Mouse (Mus musculus): Measurements from ENCODE around the gene Eif1ax. TPM values are rescaled to one million over a fixed set of nuclear protein-coding genes. Genes with fewer than 3 reads are reported as not detected.
A peak's percentile ranks its signal among the peaks of the same experiment; 100 is the strongest.
"Not testable (repeated sequence)": the region's sequence is repeated elsewhere in the genome, so short reads cannot be mapped to it uniquely, and the experiment has no call there.

The Eif1ax gene
- polyA plus RNA-seq (2015; fragmentation: Nextera tagmentation; extraction: Ambion mirVana) = 100.0 and 103 TPM in 2 replicates

DNA sequence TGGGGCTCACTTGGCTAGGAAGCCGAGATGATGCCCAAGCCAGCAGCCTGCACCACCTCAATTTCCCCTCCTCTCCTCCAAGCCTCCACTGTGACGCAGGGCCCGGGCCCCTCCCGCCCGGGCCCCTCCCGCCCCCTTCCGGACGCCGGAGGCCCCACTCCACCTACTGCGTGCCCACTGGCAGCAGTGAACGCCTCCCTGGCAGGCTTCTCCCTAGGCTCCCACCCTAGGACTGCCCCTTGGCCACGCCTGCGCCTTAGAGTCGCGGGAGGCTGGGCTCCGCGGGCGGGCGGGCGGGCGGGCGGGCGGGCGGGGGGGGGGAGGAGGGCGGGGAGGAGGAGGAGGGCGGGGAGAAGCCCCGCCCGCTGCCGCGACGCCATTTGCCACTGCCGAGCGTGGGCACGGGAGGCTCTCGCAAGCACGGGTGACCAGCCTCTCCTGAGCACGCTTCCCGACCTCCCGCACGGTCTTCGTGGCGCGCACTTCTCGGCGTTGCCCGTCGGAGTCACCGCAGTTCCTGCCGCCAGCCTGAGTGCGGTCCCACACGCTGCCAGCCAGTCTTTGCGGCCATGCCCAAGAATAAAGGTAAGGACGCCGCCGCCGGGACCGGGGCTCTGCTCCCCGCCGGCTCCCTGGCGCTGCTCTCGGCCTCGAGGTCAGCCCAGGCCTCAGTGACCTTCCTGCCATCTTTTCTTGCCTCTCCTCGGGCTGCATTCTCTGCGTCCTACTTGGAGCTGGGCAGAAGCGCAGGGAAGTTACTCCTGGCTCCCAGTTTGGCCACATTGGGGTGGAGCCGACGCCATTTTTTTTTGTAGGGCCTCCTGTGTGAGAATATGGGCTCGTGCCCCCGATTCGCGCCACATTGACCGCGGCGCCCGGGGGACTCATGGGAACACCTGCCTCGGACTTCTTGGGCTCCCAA is at the start of gene Eif1ax:
TSS of gene Eif1ax (plus strand) at position 348 of the 922 bp plus-strand sequence.
- Histone ChIP-seq H3K27me3 (no peaks in the 10 kb centered on the region), H3K36me3 (no peaks in the 10 kb centered on the region), H3K4me1 (replicated peaks) (peaks cover 12% of the 10 kb centered on the region), H3K4me2 (peak within 1 kb of the TSS; percentile 57), H3K4me3 (peak within 1 kb of the TSS; percentile 72), H3K9me3 (no peaks in the 10 kb centered on the region), H3K27ac (replicated peaks) (peak within 1 kb of the TSS; percentile 86), H3K9ac (peak within 1 kb of the TSS; percentile 60)
- peak; percentile 96 for ATAC-seq (ENCODE audit: low FRiP score, low read depth)
- 34% methylated on average over 55 of the region's 76 CpGs for WGBS

DNA sequence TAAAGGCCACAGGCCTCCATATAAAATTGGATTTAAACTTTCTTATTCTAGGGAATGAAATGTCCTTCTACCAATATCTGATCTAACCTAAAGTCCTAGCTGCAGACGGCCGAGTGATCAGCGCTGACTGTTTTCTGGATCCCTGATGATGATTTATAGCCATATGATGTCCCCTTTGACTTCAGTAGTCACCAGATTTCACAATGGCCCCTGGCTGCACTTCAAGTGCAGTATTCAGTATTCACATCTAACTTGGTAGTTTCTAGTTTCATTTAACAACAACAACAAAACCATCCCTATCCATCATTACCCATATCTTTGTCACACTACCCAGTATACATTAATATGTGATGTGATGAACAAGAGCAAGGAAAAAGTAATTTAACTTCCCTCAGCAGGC is 7.5 kb upstream of the Eif1ax start:
- no peak overlapping the region for H3K27ac ChIP-seq (replicated peaks)
- WGBS = 89% methylated on average over 3 of the region's 3 CpGs

DNA sequence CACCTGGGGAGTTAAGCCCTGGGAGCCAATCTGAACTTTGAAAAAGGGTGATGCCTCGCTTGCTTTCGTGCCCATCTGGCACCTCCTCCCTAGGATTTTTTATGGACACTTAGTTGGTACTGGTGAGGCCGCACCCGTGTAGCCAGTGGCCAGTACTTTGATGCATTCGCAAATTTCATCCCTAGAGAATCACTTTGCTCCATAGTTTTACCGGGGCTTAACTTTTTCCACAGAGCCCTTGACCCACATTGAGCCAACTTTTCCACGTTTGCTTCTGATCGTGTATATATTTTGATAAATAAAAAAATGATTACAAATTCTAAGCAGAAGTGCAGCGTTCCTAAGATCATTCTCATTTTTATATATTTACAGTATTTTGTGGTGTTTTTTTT is 771 bp downstream of the Eif1ax start:
- H3K4me1 ChIP-seq (replicated peaks) = peaks cover 12% of the 10 kb centered on the region
- peak overlapping the region; percentile 72 for H3K4me3 ChIP-seq
- H3K9ac ChIP-seq = peak overlapping the region; percentile 60
- no peaks in the 10 kb centered on the region for H3K27me3 ChIP-seq
- no peaks in the 10 kb centered on the region for H3K36me3 ChIP-seq
- H3K4me2 ChIP-seq = peak overlapping the region; percentile 57
- no peak for ATAC-seq (ENCODE audit: low FRiP score, low read depth)
- no peaks in the 10 kb centered on the region for H3K9me3 ChIP-seq
- 25% methylated on average over 9 of the region's 9 CpGs for WGBS
- H3K27ac ChIP-seq (replicated peaks) = peak overlapping the region; percentile 86

More for the DNA sequence above, 7.5 kb upstream of the Eif1ax start:
- no peaks in the 10 kb centered on the region for H3K27me3 ChIP-seq
- ATAC-seq (ENCODE audit: low FRiP score, low read depth) = no peak
- no peaks in the 10 kb centered on the region for H3K4me1 ChIP-seq (replicated peaks)
- H3K36me3 ChIP-seq = 0 out of 2 replicates have a peak, but pooled peaks cover 3% of the 10 kb centered on the region
- H3K9me3 ChIP-seq = no peaks in the 10 kb centered on the region
- H3K9ac ChIP-seq = no peak overlapping the region
- H3K4me3 ChIP-seq = no peak overlapping the region
- no peak overlapping the region for H3K4me2 ChIP-seq

DNA sequence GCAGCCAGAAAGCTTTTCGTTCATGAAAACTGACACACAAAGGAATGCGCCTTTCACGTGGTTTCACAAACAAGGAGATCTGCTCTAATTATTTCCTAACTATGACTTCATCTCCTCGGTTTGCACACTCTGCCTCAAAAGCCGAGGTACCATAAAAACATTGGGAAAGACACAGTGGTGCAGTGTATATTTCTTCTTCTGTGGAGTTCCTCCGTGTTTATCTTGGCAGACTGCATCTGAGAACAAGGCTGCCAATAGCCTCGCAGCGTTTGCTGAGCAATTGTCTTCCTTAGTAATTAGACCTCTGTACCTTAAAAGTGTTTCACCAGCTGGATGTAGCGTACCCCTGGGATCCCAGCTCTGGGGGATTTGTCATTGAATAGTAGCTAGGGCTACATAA is 15.1 kb downstream of the Eif1ax start:
- Histone ChIP-seq H3K4me1 (replicated peaks) (no peaks in the 10 kb centered on the region), H3K36me3 (0 out of 2 replicates have a peak, but pooled peaks cover 3% of the 10 kb centered on the region), H3K27ac (replicated peaks) (no peak overlapping the region), H3K4me2 (no peak overlapping the region), H3K4me3 (no peak overlapping the region), H3K9me3 (no peaks in the 10 kb centered on the region), H3K9ac (no peak overlapping the region), H3K27me3 (no peaks in the 10 kb centered on the region)
- WGBS = 75% methylated on average over 9 of the region's 9 CpGs
- no peak for ATAC-seq (ENCODE audit: low FRiP score, low read depth)

DNA sequence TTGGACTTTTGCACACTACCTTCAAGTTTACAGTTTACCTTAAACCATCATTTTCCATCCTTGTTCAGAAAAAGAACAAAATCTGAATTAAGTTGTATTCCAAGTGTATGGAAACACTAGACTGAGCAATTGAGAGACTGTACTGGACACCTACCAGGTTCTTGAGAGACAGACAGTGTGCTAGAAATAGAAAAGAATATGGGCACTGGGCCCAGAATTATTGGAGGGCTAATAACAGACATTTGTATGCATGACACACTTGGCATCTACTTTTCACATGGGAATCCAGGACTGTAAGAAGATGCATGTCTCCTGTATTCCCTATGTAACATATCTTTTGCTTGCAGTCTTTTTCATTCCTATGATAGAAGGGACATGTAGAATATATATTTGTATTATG is 17.0 kb downstream of the Eif1ax start:
- H3K4me1 ChIP-seq (replicated peaks) = no peaks in the 10 kb centered on the region
- H3K4me3 ChIP-seq = no peak overlapping the region
- no peak for ATAC-seq (ENCODE audit: low FRiP score, low read depth)
- H3K9me3 ChIP-seq = no peaks in the 10 kb centered on the region
- H3K27me3 ChIP-seq = no peaks in the 10 kb centered on the region
- no peak overlapping the region for H3K4me2 ChIP-seq
- 0 out of 2 replicates have a peak, but pooled peaks cover 3% of the 10 kb centered on the region for H3K36me3 ChIP-seq
- H3K9ac ChIP-seq = no peak overlapping the region
- H3K27ac ChIP-seq (replicated peaks) = no peak overlapping the region

DNA sequence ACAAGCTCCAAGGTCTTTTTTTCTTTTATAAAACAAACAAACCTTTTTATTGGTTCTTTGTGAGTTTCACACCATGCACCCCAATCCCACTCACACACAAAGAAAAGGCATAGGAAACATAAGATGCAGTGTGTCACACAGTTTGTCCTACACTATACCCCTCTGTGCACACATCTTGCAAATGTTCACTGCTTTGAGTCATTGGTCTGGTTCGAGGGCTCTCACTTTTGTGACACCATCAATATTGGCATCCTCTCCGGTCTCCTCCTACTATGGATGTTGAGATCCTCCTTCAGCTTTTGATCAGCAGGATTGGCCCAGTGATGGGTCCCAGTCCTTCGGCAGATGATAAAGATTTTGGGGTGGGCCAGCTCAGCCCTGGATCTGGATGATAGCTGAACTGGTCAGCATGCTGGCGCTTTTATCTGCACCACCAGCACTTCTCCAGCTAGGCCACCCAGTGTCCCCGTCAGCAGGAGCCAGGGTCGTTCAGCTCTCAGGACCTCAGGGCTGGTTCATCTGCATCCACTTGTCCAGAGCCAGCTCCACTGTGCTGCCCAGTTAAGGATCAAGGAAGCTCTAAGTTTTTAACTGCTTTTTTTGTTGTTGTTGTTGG is 18.5 kb downstream of the Eif1ax start:
- no peak overlapping the region for H3K27ac ChIP-seq (replicated peaks)
- ATAC-seq (ENCODE audit: low FRiP score, low read depth) = no peak
- H3K9me3 ChIP-seq = no peaks in the 10 kb centered on the region
- 79% methylated on average over 6 of the region's 6 CpGs for WGBS
- H3K4me1 ChIP-seq (replicated peaks) = no peaks in the 10 kb centered on the region
- H3K27me3 ChIP-seq = no peaks in the 10 kb centered on the region
- no peak overlapping the region for H3K9ac ChIP-seq
- no peak overlapping the region for H3K4me3 ChIP-seq
- no peak overlapping the region for H3K4me2 ChIP-seq
- 0 out of 2 replicates have a peak, but pooled peaks cover 3% of the 10 kb centered on the region for H3K36me3 ChIP-seq

DNA sequence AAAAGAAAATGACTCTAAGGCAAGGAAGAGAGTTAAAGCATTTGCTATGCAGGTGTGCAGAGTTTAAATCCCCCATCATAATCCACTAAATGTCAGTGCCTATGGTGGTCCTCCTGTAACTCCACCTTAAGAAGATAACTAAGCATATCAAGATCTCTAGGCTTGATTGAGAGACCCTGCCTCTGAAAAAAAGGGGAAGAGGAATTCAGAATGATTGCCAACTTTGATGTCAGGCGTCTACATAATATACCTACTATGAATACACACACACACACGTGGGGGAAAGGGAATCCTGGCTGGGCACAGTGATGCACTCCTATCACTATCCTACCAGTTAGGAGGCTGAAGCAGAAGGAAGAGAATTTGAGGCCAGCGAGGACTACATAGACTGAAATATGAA is 19.3 kb downstream of the Eif1ax start:
- no peak overlapping the region for H3K4me2 ChIP-seq
- no peak for ATAC-seq (ENCODE audit: low FRiP score, low read depth)
- H3K27ac ChIP-seq (replicated peaks) = no peak overlapping the region
- no peaks in the 10 kb centered on the region for H3K36me3 ChIP-seq
- no peaks in the 10 kb centered on the region for H3K27me3 ChIP-seq
- H3K4me3 ChIP-seq = no peak overlapping the region
- H3K4me1 ChIP-seq (replicated peaks) = no peaks in the 10 kb centered on the region
- H3K9ac ChIP-seq = no peak overlapping the region
- no peaks in the 10 kb centered on the region for H3K9me3 ChIP-seq
- WGBS = 76% methylated on average over 3 of the region's 3 CpGs

DNA sequence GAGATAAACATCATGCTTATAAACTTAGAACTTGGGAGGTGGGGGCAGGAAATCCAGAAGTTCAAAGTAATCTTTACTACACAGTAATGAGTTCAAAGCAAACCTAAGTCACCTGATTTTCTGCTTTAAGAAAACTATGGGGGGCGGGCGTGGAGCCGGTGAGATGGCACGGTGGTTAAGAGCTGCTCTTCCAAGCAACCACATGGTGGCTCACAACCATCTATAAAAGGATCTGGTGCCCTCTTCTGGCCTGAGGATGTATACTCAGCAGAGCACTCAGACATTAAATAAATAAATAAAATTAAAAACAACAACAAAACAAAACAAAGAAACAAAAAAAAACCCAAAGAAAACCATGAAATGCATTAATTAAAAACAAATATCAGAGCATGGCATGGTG is 37.3 kb downstream of the Eif1ax start:
- no peak for ATAC-seq (ENCODE audit: low FRiP score, low read depth)
- H3K4me1 ChIP-seq (replicated peaks) = no peaks in the 10 kb centered on the region
- no peak overlapping the region for H3K4me3 ChIP-seq
- WGBS = 32% methylated on average over 4 of the region's 4 CpGs
- no peak overlapping the region for H3K27ac ChIP-seq (replicated peaks)
- H3K27me3 ChIP-seq = no peaks in the 10 kb centered on the region
- H3K36me3 ChIP-seq = no peaks in the 10 kb centered on the region
- no peak overlapping the region for H3K9ac ChIP-seq
- no peak overlapping the region for H3K4me2 ChIP-seq
- no peaks in the 10 kb centered on the region for H3K9me3 ChIP-seq

DNA sequence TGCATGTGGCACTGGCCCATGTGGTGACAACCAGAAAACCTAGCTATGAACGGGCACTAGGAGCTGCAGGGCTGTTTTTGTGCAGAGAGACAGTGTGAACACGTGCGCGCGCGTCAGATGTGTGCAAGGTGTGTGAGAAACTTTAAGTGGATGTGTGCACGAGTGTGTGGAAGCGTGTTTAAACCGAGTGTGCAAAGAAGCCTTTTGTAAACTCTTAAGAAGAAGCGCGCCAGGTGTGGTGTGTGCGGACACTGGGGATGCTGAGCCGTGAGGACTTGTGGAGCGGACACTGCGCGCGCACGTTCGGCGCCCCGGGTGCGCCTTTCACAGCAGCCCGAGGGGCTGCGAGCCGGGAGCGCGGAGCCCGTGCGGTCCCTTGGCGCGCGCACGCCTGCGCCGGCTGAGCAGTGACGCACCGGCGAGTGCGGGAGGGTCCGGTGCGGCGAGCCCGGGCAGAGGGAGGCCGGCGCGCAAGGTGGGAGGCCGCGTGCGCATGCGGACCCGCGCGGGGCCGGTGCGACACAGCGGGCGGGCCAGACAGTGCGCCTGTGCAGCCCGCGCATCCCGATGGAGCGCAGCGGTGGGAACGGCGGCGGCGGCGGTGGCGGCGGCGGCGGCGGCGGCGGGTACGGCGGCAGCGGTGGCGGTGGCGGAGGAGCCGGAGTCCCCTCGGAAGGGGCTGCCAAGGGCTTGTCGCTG is 42.3 kb downstream of the Eif1ax start, which contains the start of gene Map7d2:
TSS of gene Map7d2 (plus strand) at position 443 of the 699 bp plus-strand sequence.
- WGBS = 20% methylated on average over 48 of the region's 83 CpGs
- no peaks in the 10 kb centered on the region for H3K4me1 ChIP-seq (replicated peaks)
- peak within 1 kb of the TSS; percentile 78 for H3K27ac ChIP-seq (replicated peaks)
- H3K9me3 ChIP-seq = no peaks in the 10 kb centered on the region
- H3K9ac ChIP-seq = peak within 1 kb of the TSS; percentile 60
- no peaks in the 10 kb centered on the region for H3K27me3 ChIP-seq
- no peaks in the 10 kb centered on the region for H3K36me3 ChIP-seq
- ATAC-seq (ENCODE audit: low FRiP score, low read depth) = peak; percentile 94
- peak within 1 kb of the TSS; percentile 61 for H3K4me2 ChIP-seq
- H3K4me3 ChIP-seq = peak within 1 kb of the TSS; percentile 66

DNA sequence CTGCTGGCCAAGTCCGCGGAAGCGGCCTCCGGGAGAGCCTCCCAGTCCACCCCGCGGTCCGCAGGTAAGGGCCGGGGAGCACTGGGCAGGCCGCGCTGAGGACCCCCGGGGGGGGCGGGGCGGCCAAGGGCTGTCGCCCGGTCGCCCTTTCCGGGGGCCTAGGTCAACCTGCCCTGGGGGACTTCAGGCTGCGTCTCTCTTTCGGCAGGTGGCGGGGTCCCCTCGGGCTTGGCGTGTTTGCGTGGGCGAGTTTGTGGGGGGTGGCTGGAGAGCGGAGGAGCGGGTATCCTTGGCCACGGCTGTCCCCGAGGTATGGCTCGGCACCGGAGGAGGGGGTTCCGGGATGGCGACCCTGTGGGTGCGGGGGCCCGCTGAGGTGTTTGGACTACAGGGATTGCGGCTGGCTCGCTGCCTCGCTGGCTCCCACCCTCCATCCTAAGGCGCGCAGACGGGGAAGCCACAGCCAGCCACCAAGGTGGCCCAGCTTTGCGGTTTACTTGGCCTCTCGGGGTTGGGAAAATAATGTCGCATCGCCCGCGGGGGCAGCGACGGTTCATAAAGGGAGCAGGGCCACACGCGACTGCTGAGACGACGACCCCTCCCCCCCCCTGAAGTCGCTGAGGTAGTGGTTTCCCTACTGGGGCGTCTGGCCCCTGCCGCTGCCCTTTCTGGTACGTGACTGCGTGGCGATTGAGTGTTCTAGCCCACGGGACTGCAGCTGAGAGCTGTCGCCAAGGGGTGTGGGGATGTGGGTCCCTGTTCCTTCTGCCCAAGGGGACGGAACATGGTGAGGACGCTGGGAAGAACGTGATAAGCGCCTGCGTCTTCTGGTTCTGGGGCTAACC is 43.1 kb downstream of the Eif1ax start:
- H3K27ac ChIP-seq (replicated peaks) = peak overlapping the region; percentile 78
- no peaks in the 10 kb centered on the region for H3K27me3 ChIP-seq
- H3K36me3 ChIP-seq = no peaks in the 10 kb centered on the region
- H3K9me3 ChIP-seq = no peaks in the 10 kb centered on the region
- peak overlapping the region; percentile 66 for H3K4me3 ChIP-seq
- H3K9ac ChIP-seq = peak overlapping the region; percentile 60
- WGBS = 19% methylated on average over 60 of the region's 65 CpGs
- peak; percentile 77 for ATAC-seq (ENCODE audit: low FRiP score, low read depth)
- no peaks in the 10 kb centered on the region for H3K4me1 ChIP-seq (replicated peaks)
- peak overlapping the region; percentile 61 for H3K4me2 ChIP-seq

DNA sequence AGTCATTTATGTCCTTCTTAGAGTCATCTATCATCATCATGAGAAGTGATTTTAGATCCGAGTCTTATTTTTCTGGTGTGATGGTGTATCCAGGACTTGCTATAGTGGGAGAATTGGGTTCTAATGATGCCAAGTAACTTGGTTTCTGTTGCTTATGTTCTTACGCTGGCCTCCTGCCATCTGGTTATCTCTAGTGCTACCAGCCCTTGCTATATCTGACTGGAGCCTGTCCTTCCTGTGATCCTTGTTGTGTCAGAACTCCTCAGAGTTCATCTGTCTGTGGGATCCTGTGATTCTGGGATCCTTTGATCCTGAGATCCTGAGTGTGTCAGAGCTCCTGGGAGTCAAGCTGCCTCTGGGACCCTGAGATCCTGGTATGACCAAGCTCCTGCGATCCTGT is 58.5 kb downstream of the Eif1ax start:
- H3K4me1 ChIP-seq (replicated peaks); H3K27me3 ChIP-seq; ATAC-seq (ENCODE audit: low FRiP score, low read depth); H3K36me3 ChIP-seq; H3K9me3 ChIP-seq; H3K4me3 ChIP-seq; H3K27ac ChIP-seq (replicated peaks); H3K9ac ChIP-seq; H3K4me2 ChIP-seq: not testable (repeated sequence)
- 97% methylated on average over 3 of the region's 3 CpGs for WGBS
